Mouse (Mus musculus): ENCODE results near the gene Fgd4. TPM values are rescaled to one million over a fixed set of nuclear protein-coding genes. Genes with fewer than 3 reads are reported as not detected.
"Not testable (repeated sequence)": the region's sequence is repeated elsewhere in the genome, so short reads cannot be mapped to it uniquely, and the experiment has no call there.

The Fgd4 gene
- polyA plus RNA-seq, 1 experiment from 2014 or later = 23.7 TPM

- Histone ChIP-seq H3K4me2 (no peak overlapping the region), H3K36me3 (replicated peaks) (no peaks in the 10 kb centered on the region), H3K9me3 (no peaks in the 10 kb centered on the region), H3K9ac (no peak overlapping the region), H3K27ac (no peak overlapping the region), H3K4me1 (0 out of 2 replicates have a peak, but pooled peaks cover 2% of the 10 kb centered on the region), H3K27me3 (replicated peaks) (no peaks in the 10 kb centered on the region), H3K4me3 (no peak overlapping the region)
- no peak for ATAC-seq (replicated peaks)
Measured at GRCm38 (mm10) chr16:16565786-16566185, 34.6 kb downstream of the Fgd4 start.

GRCm38 (mm10) chr16:16560718-16561117 is 39.6 kb downstream of the Fgd4 start:
- no peak overlapping the region for H3K9ac ChIP-seq
- H3K4me1 ChIP-seq = peaks cover 28% of the 10 kb centered on the region
- no peak overlapping the region for H3K4me3 ChIP-seq
- no peak overlapping the region for H3K4me2 ChIP-seq
- ATAC-seq (replicated peaks) = no peak
- H3K27me3 ChIP-seq (replicated peaks) = no peaks in the 10 kb centered on the region
- H3K9me3 ChIP-seq = no peaks in the 10 kb centered on the region
- no peaks in the 10 kb centered on the region for H3K36me3 ChIP-seq (replicated peaks)
- no peak overlapping the region for H3K27ac ChIP-seq

GRCm38 (mm10) chr16:16559878-16560531 is 40.3 kb downstream of the Fgd4 start:
- ATAC-seq (replicated peaks) = peak; percentile 99
- Histone ChIP-seq H3K4me2 (peak overlapping the region; percentile 66), H3K9ac (peak overlapping the region; percentile 55), H3K4me3 (peak overlapping the region; percentile 50), H3K9me3 (no peaks in the 10 kb centered on the region), H3K27me3 (replicated peaks) (no peaks in the 10 kb centered on the region), H3K36me3 (replicated peaks) (no peaks in the 10 kb centered on the region), H3K4me1 (peaks cover 30% of the 10 kb centered on the region), H3K27ac (peak overlapping the region; percentile 89)
- 3% methylated on average over 9 of the region's 9 CpGs for WGBS

GRCm38 (mm10) chr16:16559016-16559877 is 41.1 kb downstream of the Fgd4 start:
- H3K4me1 ChIP-seq = peaks cover 32% of the 10 kb centered on the region
- H3K9me3 ChIP-seq = no peaks in the 10 kb centered on the region
- peak overlapping the region; percentile 50 for H3K4me3 ChIP-seq
- no peaks in the 10 kb centered on the region for H3K36me3 ChIP-seq (replicated peaks)
- 9% methylated on average over 3 of the region's 3 CpGs for WGBS
- peak; percentile 83 for ATAC-seq (replicated peaks)
- H3K4me2 ChIP-seq = peak overlapping the region; percentile 66
- no peaks in the 10 kb centered on the region for H3K27me3 ChIP-seq (replicated peaks)
- H3K27ac ChIP-seq = peak overlapping the region; percentile 89
- peak overlapping the region; percentile 55 for H3K9ac ChIP-seq

DNA sequence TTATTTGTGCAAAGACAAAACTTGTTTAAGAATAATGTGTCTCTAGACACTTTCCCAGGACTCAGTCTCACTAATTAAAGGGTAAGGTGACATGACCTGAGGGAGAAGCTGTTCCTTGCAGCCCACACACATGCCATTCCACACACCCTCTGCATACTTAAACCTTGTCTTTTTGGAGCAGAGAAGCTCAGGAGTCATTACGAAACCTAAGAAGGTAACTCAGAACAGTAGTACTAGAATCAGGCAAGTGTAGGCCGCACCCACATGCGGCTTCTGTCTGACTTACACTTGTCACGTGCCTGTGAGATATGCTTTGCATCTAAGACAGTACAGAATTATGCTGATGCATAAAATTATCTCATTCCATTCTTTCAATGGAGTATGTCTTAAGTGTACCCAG is 42.6 kb downstream of the Fgd4 start:
- no peaks in the 10 kb centered on the region for H3K9me3 ChIP-seq
- 0 out of 2 replicates have a peak overlapping the region, but pooled peaks have one; percentile 2 for H3K9ac ChIP-seq
- H3K4me1 ChIP-seq = peaks cover 36% of the 10 kb centered on the region
- 72% methylated on average over 4 of the region's 4 CpGs for WGBS
- ATAC-seq (replicated peaks) = no peak
- peak overlapping the region; percentile 66 for H3K4me2 ChIP-seq
- no peak overlapping the region for H3K27ac ChIP-seq
- no peaks in the 10 kb centered on the region for H3K36me3 ChIP-seq (replicated peaks)
- H3K27me3 ChIP-seq (replicated peaks) = no peaks in the 10 kb centered on the region
- H3K4me3 ChIP-seq = peak overlapping the region; percentile 50

- ATAC-seq (replicated peaks) = no peak
- H3K27me3 ChIP-seq (replicated peaks) = no peaks in the 10 kb centered on the region
- peaks cover 32% of the 10 kb centered on the region for H3K4me1 ChIP-seq
- H3K27ac ChIP-seq = no peak overlapping the region
- H3K9me3 ChIP-seq = no peaks in the 10 kb centered on the region
- H3K4me2 ChIP-seq = no peak overlapping the region
- 39% methylated on average over 2 of the region's 2 CpGs for WGBS
- no peak overlapping the region for H3K9ac ChIP-seq
- no peaks in the 10 kb centered on the region for H3K36me3 ChIP-seq (replicated peaks)
- no peak overlapping the region for H3K4me3 ChIP-seq
Measured at GRCm38 (mm10) chr16:16554098-16554497, 46.3 kb downstream of the Fgd4 start.

- no peak overlapping the region for H3K4me3 ChIP-seq
- ATAC-seq (replicated peaks) = no peak
- no peak overlapping the region for H3K9ac ChIP-seq
- H3K27me3 ChIP-seq (replicated peaks) = no peaks in the 10 kb centered on the region
- no peak overlapping the region for H3K4me2 ChIP-seq
- 96% methylated on average over 2 of the region's 2 CpGs for WGBS
- H3K9me3 ChIP-seq = no peaks in the 10 kb centered on the region
- peaks cover 20% of the 10 kb centered on the region for H3K4me1 ChIP-seq
- no peaks in the 10 kb centered on the region for H3K36me3 ChIP-seq (replicated peaks)
- H3K27ac ChIP-seq = no peak overlapping the region
Measured at GRCm38 (mm10) chr16:16552197-16552596, 48.2 kb downstream of the Fgd4 start.

- Histone ChIP-seq H3K4me2 (no peak overlapping the region), H3K27me3 (replicated peaks) (no peaks in the 10 kb centered on the region), H3K36me3 (replicated peaks) (no peaks in the 10 kb centered on the region), H3K4me1 (peaks cover 2% of the 10 kb centered on the region), H3K27ac (no peak overlapping the region), H3K9ac (no peak overlapping the region), H3K9me3 (no peaks in the 10 kb centered on the region), H3K4me3 (no peak overlapping the region)
- 87% methylated on average over 2 of the region's 2 CpGs for WGBS
- ATAC-seq (replicated peaks) = no peak
Measured at GRCm38 (mm10) chr16:16549105-16549504, 51.2 kb downstream of the Fgd4 start.

DNA sequence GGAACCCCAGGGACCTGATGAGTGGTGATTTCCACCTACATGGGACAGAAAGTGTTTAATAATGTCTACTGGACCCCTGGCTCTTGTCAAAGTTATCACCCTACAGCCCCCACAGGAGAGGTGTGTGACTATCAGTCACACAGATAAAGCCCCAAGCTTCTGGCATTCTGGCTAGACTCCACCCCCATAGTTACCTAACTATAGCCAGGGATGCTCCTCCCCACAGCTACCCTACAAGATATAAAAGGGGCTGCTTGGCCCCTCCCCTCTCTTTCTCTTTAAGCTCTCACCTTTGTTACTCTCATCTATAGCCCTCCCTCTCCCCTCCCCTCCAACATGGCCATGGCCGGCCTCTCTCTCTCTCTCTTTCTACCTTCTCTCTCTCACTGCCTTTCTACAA is 53.7 kb downstream of the Fgd4 start:
- Histone ChIP-seq H3K27ac (no peak overlapping the region), H3K9me3 (no peaks in the 10 kb centered on the region), H3K27me3 (replicated peaks) (no peaks in the 10 kb centered on the region), H3K4me3 (no peak overlapping the region), H3K36me3 (replicated peaks) (no peaks in the 10 kb centered on the region), H3K9ac (no peak overlapping the region), H3K4me2 (no peak overlapping the region), H3K4me1 (no peaks in the 10 kb centered on the region)
- WGBS = 28% methylated on average over 1 of the region's 1 CpGs
- no peak for ATAC-seq (replicated peaks)

DNA sequence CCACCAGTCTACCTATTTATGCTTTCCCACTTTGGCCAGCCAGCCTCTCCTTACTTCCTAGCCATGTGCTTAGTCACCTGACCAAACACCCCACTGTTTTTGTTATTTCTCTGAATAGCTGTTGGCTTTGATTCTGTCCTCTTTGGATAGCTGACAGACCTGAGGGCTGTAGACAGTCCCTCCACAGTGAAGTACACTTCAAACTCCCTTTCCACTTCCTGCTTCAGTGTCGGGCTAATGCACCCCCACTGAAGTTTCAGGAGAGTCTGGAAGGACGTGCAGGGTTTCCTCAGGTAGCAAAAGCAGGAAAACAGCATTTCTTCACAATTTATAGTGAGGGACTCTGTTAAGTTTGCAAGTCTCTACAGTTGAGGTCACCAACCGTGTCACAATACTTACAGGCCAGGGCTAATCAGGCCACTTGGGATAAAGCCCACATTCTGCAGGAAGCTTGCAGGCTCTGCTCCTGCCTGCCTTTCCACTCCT is 57.4 kb downstream of the Fgd4 start:
- Histone ChIP-seq H3K36me3 (replicated peaks) (no peaks in the 10 kb centered on the region), H3K9ac (no peak overlapping the region), H3K4me1 (no peaks in the 10 kb centered on the region), H3K9me3 (no peaks in the 10 kb centered on the region), H3K4me2 (no peak overlapping the region), H3K27ac (no peak overlapping the region), H3K27me3 (replicated peaks) (no peaks in the 10 kb centered on the region), H3K4me3 (no peak overlapping the region)
- 79% methylated on average over 3 of the region's 3 CpGs for WGBS
- no peak for ATAC-seq (replicated peaks)

GRCm38 (mm10) chr16:16539396-16539795 is 61.0 kb downstream of the Fgd4 start:
- H3K27me3 ChIP-seq (replicated peaks); H3K4me3 ChIP-seq; H3K36me3 ChIP-seq (replicated peaks); H3K4me2 ChIP-seq; H3K9ac ChIP-seq; H3K27ac ChIP-seq; ATAC-seq (replicated peaks); H3K9me3 ChIP-seq; H3K4me1 ChIP-seq: not testable (repeated sequence)
- 83% methylated on average over 2 of the region's 2 CpGs for WGBS

DNA sequence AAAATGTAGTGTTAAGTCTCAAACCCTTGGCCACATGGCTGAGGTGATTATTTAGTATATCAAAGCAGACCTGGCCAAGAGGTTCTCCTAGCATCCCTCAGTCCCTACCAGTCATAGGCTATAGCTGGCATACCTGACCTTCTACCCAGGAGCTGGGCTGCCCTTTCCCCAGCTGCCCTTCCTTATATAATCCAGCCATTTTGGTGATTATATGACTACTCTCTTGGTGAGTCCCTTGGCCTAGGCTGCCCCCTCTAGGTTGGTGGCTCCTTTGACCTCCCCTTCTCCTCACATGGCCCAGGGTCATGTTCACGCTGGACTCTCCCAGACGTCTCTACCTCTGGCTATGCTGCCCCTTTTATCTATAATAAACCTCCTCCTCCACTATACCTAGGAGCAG is 65.1 kb downstream of the Fgd4 start:
- Histone ChIP-seq H3K4me1 (no peaks in the 10 kb centered on the region), H3K9ac (no peak overlapping the region), H3K9me3 (no peaks in the 10 kb centered on the region), H3K4me2 (no peak overlapping the region), H3K4me3 (no peak overlapping the region), H3K36me3 (replicated peaks) (no peaks in the 10 kb centered on the region), H3K27me3 (replicated peaks) (no peaks in the 10 kb centered on the region), H3K27ac (no peak overlapping the region)
- WGBS = 74% methylated on average over 2 of the region's 2 CpGs
- ATAC-seq (replicated peaks) = no peak
